Mouse (Mus musculus): ENCODE measurements around the gene Hnrnpll.

The Hnrnpll gene

DNA sequence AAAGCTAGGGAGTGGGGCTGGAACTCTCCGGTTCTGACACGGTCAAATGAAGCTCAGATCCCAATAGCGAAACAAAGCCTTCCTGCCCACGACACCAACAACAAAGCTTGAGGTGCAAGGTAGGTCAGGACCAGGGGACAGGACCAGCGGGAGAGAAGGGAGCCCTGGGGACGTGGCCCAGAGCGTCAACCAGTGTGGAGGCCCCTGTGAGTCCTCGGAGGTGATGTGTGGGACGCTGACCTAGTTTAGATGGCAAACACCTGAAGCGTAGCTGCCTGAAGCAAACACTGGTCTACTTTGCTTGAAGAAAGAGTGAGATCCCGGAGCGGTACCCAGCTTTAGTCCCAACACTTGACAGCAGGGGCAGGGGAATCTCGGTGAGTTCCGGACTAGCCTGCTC, 62.5 kb downstream of the Hnrnpll start:
- DNase-seq (ENCODE audit: low read depth, low spot score), result no peak

DNA sequence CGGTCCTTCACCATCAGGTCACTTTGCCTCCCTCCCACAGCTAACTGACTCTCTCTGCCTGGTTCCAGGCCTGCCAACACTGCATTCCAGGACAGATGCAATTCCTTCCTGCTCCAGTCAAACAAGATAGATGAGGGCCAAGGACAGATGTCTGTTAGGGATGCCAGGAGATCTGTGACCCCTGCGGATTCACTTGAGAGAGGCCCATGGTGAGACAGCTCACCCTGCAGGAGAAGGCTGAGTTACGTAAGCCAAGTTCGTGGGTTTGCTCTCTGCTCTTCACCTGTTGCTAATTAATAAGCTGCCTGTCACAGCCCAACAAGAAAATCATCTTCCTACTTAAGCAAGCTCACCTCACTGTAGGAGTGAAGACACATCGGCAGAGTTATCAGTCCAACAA, 63.1 kb downstream of the Hnrnpll start:
- no peak for DNase-seq (ENCODE audit: low read depth, low spot score)

DNA sequence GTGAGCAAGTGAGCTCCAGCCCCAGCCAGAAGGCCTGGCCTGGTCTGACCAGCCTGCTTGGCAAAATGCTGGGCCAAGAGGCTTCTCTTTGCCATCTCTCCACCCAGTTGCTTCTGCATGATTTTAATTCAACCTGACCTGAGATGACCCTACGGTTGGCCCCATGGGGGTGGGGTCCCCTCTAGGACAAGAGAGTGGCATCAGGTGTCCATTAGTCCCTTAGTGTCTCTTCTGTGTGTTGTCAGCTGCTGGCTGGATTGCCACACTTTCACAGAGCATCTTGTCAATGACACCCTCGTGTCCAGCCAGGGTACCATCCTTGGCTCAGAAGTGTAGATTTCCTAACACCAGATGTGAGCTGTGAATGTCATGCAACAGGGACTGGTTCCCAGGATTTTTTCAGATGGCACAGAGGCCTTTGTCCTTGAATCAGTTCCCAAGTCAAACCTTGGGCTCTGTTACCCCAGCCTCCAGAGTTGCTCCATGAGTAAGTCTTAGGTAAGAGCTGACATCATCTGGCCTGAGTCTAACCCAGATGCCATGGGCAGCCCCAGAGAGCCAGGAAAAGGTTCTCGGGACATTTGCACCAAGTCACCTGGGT, 66.9 kb downstream of the Hnrnpll start:
- no peak for DNase-seq (ENCODE audit: low read depth, low spot score)

DNA sequence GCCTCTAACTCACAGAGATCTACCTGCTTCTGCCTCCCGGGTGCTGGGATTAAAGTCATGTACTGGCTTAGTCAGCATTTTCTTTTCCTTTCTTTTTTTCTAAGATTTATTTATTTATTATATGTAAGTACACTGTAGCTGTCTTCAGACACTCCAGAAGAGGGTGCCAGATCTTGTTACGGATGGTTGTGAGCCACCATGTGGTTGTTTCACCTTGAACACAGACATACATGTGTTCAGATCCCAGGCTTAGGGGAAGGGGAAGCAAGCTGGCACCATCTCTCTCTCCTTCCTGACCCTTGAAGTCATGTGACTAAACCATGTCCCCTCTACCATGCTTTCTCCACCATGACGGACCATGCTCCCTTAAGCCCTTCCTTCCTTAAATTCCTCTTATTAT, 70.0 kb downstream of the Hnrnpll start:
- no peak for DNase-seq (ENCODE audit: low read depth, low spot score)

DNA sequence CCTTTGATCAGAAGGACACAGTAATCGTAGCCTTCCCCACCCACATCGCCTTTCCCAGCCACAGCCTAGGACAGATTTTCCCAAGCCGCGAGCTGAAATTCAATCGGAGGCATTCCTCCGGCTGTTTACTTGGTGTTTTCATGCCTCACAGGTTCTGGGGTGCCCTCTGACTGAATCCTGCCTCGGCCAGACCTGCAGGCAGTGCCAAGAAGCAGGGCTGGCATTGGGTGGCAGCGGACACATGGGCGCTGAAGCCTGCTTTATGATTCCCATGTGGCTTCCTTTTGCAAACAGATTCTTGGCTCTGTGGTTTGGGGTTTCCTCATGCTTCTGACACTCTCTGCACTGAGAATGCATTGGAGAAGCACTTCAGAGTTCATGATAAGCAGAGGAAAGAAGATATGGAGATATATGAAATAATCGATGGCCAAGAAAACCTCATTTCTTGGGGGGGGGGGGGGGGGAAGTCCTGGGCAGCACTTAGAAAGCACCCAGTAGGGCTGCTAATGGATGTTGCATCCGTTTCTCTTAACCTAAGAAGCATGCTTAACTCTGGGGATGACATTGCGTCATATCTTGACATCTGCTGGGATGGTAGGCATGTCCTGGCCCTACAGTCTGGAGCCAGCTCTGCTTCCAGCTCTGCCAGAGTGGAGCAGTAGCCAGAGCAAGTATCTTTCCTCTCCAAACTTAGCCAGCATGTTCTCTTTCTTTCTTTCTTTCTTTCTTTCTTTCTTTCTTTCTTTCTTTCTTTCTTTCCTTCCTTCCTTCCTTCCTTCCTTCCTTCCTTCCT, 70.8 kb downstream of the Hnrnpll start:
- DNase-seq (ENCODE audit: low read depth, low spot score), result no peak

DNA sequence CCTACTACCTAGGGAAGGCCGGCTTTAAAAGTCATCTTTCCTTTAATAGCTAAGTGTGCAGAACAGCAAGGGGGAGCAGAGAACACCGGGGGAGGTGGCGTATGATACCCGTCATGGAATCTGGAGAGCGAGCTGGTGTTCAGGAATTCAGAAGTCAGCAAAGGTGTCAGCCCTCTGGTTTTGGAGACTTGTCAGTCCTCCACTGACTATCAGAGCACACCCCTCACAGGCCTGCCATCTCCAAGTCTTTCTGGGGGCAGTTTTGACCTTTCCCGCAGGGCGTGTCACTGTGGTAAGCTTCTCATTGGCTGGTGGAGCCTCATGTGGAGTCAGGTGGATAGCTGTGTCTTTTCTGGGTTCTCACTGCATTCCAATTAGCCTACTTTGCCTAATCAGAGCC, 72.0 kb downstream of the Hnrnpll start:
- no peak for DNase-seq (ENCODE audit: low read depth, low spot score)

DNA sequence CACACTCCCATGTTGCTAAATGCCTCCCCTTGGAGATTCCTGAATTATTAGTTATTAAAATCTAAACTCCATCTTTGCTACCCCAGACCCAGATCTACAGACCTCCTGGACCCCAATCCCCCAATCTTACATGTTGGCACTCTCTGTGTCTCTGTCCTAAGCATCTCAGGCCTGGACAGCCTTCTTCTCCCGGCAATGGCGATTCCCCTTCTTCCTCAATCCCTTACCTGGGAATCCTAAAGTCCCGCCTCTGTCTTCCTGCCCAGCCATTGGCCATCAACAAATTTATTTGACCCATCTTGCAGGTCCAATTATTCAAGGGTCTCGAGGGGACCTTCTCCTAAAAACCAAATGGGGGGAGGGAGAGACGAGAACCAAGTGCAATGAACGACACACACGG, 77.7 kb downstream of the Hnrnpll start:
- DNase-seq (ENCODE audit: low read depth, low spot score), result no peak

DNA sequence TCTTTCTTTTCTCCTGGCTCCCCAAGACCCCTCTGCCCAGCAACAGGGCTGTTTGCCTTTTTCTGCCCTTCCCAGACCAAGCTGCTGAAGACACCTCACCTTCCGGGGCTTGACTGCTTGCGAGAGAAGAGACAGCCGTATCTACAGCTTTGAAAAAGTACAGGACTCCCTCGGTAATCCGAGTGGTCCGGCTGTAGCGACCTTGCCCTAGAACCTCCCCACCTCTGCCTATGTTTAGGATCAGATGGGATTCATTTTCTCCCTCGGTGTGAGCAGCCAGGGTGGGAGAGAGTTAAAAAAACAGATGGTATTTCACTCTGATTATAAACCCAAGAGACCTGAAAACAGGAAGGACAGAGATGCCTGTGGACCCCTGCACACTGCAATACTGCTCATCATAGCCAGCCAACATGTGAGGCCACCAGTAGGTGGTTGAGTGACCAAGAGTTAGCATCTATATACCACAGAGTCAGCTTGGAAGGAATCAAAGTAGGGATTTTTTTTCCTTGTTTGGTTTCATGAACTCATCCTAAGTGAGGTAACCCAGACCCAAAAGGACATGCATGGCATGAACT, 79.1 kb downstream of the Hnrnpll start:
- DNase-seq (ENCODE audit: low read depth, low spot score), result no peak

DNA sequence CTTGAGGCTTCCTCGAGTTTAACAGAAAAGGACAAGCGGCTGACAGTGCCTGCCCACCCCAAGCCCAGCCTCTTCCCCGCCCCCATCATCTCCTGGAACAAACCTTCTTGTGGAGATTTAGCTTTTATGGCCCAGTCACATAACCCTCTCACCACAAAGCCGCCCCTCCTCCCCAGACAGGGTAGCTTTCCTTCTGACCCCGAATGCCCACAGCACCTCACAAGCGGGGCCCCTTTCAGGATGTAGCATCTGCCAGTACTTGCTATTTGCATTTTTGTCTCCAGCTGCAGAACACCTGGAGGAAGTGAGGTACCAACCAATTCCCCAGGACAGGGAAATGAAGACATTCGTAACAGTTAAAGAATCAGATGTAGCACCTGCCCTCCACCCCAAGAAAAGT, 79.6 kb downstream of the Hnrnpll start:
- DNase-seq (ENCODE audit: low read depth, low spot score), result peak; percentile 23

DNA sequence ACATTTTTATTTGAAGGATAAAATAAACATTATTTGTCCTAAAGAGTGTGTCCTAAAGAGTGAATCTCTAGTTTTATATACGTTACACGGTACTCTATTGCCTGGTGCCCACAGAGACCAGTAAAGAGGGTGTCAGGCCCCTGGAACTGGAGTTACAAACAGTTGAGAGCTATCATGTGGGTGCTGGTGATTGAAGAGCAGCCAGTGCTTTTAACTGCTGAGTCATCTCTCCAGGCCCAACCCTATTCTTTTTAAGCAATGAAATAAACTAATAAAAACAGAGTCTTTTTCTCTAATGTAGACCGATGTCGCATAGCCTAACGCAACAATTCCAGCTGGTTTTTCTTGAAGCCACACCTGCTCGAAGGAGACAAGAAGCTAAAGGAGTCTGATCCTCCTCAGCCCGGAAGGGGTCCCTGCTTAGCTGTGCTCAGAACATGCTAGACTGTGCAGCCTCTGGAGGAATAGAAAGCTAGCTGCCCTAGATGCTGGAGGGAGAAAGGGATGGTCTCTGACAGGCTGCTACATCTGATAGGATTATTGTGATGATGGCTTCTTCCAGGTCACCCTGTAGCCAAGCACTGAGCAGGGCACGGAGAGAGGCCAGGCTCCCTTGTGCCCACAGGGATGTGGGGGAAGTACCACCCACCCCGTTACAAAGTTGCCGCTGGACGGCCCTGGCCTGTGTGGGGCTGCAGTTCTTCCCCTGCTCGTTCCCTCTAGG, 80.2 kb downstream of the Hnrnpll start:
- DNase-seq (ENCODE audit: low read depth, low spot score), result no peak

DNA sequence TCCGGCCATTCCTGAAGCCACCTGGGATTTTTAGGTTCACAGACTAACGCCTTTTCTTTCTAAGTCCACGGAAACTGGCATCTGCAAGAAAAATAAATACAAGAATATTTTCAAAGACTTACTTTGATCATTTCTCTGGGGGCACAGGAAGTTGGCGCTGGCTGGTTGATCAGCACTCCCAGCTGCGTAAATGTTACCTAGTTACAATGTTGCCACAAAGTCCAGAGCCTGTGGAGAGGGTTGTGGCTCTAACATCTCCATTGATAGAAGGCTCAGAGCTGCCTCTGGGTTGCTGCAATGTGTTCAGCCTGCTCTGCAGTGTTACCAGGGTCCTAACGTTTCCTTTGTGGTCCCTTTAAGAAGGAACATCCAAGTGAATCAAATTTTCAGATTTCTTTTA, 80.8 kb downstream of the Hnrnpll start:
- DNase-seq (ENCODE audit: low read depth, low spot score), result no peak

DNA sequence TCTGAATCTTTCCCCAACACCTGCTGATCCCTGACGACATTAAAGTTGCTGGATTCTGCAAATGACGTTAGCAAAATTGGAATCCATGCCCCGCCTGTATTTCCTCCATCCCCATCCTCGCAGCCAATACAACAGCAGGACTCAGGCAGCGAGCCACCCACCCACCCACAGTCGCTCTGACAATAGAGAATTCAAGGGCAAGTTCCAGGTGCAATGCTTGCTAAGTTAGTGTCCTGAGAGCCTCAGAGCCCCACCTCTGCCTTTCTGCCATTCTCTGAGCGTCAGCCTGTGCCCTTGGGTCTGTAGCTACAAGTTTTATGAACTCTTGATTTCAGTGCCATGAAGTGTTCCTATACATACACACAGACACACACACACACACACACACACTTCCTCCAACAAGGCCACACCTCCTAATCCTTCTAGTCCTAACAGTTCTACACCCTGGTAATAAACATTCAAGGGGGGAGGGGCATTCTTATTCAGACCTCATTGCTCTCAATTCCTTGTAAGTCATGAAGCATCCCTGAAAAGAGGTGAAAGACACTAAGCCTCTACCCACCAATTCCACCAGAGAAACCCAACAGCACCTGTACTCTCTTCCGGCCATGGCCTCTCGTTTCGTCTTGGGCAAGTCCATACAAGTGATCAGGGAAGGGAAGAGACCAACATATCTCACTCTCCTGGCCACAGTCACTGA, 81.6 kb downstream of the Hnrnpll start:
- no peak for DNase-seq (ENCODE audit: low read depth, low spot score)
